Mouse (Mus musculus): ENCODE results near the gene Srms. TPM values are rescaled to one million over a fixed set of nuclear protein-coding genes. Genes with fewer than 3 reads are reported as not detected.
"Not testable (repeated sequence)": the region's sequence is repeated elsewhere in the genome, so short reads cannot be mapped to it uniquely, and the experiment has no call there.

Gene Srms
- polyA plus RNA-seq, 1 experiment from 2014 or later, result not detected

GRCm38 (mm10) chr2:181196628-181197300 lies 16.2 kb downstream of the Srms start:
- peaks cover 20% of the 10 kb centered on the region for H3K27me3 ChIP-seq
- CTCF ChIA-PET, result no interaction called here
- POLR2A ChIA-PET, result no interaction called here
- no peak for TF ChIP-seq CTCF (IDR thresholded peaks at IDR 0.05)
- ATAC-seq (no peak), DNase-seq (ENCODE audit: low read depth, low spot score) (no peak)
- in situ Hi-C loops (cut with MboI; ENCODE audit: low pct_unique_long_range_greater_than_20kb), result no loop called here

- ChIA-PET POLR2A (no interaction called here), CTCF (no interaction called here)
- no peak for DNase-seq (ENCODE audit: low read depth, low spot score)
- ATAC-seq, result no peak
- H3K27me3 ChIP-seq, result peaks cover 8% of the 10 kb centered on the region
- TF ChIP-seq CTCF (IDR thresholded peaks at IDR 0.05), result no peak
- in situ Hi-C loops (cut with MboI; ENCODE audit: low pct_unique_long_range_greater_than_20kb), result no loop called here
Measured at GRCm38 (mm10) chr2:181193044-181193443, 19.9 kb downstream of the Srms start.

- ATAC-seq, result no peak
- TF ChIP-seq CTCF (IDR thresholded peaks at IDR 0.05), result no peak
- in situ Hi-C loops (cut with MboI; ENCODE audit: low pct_unique_long_range_greater_than_20kb), result no loop called here
Measured at GRCm38 (mm10) chr2:181191936-181192335, 21.0 kb downstream of the Srms start.

GRCm38 (mm10) chr2:181191385-181191784 lies 21.6 kb downstream of the Srms start:
- DNase-seq (ENCODE audit: low read depth, low spot score); ATAC-seq; in situ Hi-C loops (cut with MboI; ENCODE audit: low pct_unique_long_range_greater_than_20kb); H3K27me3 ChIP-seq; POLR2A ChIA-PET: not testable (repeated sequence)
- CTCF ChIA-PET, result interaction anchor here (1.0 to 1.3 kb wide), 2 partner anchors 11 to 15 kb away, joined by 3 read pairs; partner anchors contain the start of gene Ptk6

More at GRCm38 (mm10) chr2:181191936-181192335, 21.0 kb downstream of the Srms start:
- H3K27me3 ChIP-seq, result peaks cover under 1% of the 10 kb centered on the region
- no peak for DNase-seq (ENCODE audit: low read depth, low spot score)
- CTCF ChIA-PET, result interaction anchor here (1.0 to 1.3 kb wide), 2 partner anchors 10 to 14 kb away, joined by 3 read pairs; partner anchors contain the start of gene Ptk6
- POLR2A ChIA-PET, result no interaction called here

GRCm38 (mm10) chr2:181189321-181189720 lies 23.7 kb downstream of the Srms start:
- no peak for TF ChIP-seq CTCF (IDR thresholded peaks at IDR 0.05)

GRCm38 (mm10) chr2:181188681-181189080 lies 24.3 kb downstream of the Srms start:
- in situ Hi-C loops (cut with MboI; ENCODE audit: low pct_unique_long_range_greater_than_20kb), result loop anchor here (5.0 kb wide), 2 partner anchors 64 to 144 kb away; no protein-coding TSS in a partner anchor
- no peak for ATAC-seq
- no peak for TF ChIP-seq CTCF (IDR thresholded peaks at IDR 0.05)
- H3K27me3 ChIP-seq, result no peaks in the 10 kb centered on the region
- POLR2A ChIA-PET, result no interaction called here
- no peak for DNase-seq (ENCODE audit: low read depth, low spot score)
- CTCF ChIA-PET, result interaction anchor here (4.9 kb wide), 1 partner anchor 144 kb away, joined by 40 read pairs; no protein-coding TSS in a partner anchor

More at GRCm38 (mm10) chr2:181189321-181189720, 23.7 kb downstream of the Srms start:
- in situ Hi-C loops (cut with MboI; ENCODE audit: low pct_unique_long_range_greater_than_20kb), result loop anchor here (5.0 kb wide), 2 partner anchors 63 to 143 kb away; no protein-coding TSS in a partner anchor
- no peaks in the 10 kb centered on the region for H3K27me3 ChIP-seq
- CTCF ChIA-PET, result interaction anchor here (4.9 kb wide), 1 partner anchor 144 kb away, joined by 40 read pairs; no protein-coding TSS in a partner anchor
- POLR2A ChIA-PET, result no interaction called here
- DNase-seq (ENCODE audit: low read depth, low spot score), result no peak
- ATAC-seq, result no peak

- H3K27me3 ChIP-seq, result no peaks in the 10 kb centered on the region
- CTCF ChIA-PET, result interaction anchor here (0.8 to 4.9 kb wide), 17 partner anchors 12 to 309 kb away, joined by 3 to 40 read pairs (median 4); partner anchors contain the start of genes Ptk6, Rtel1 and Tpd52l2
- ATAC-seq (peak; percentile 94), DNase-seq (ENCODE audit: low read depth, low spot score) (peak; percentile 43)
- POLR2A ChIA-PET, result interaction anchor here (1.2 kb wide), 1 partner anchor 178 kb away, joined by 4 read pairs; no protein-coding TSS in a partner anchor
- in situ Hi-C loops (cut with MboI; ENCODE audit: low pct_unique_long_range_greater_than_20kb), result loop anchor here (5.0 kb wide), 2 partner anchors 65 to 145 kb away; no protein-coding TSS in a partner anchor
- TF ChIP-seq CTCF (IDR thresholded peaks at IDR 0.05), result no peak
Measured at GRCm38 (mm10) chr2:181187121-181188000, 25.6 kb downstream of the Srms start, which contains the start of gene Ppdpf. Ppdpf (plus strand) TSS chr2:181187247.

- ChIA-PET POLR2A (interaction anchor here (1.2 kb wide), 1 partner anchor 179 kb away, joined by 4 read pairs; no protein-coding TSS in a partner anchor), CTCF (interaction anchor here (0.8 to 4.9 kb wide), 17 partner anchors 12 to 310 kb away, joined by 3 to 40 read pairs (median 4); partner anchors contain the start of genes Ptk6, Rtel1 and Tpd52l2)
- in situ Hi-C loops (cut with MboI; ENCODE audit: low pct_unique_long_range_greater_than_20kb), result loop anchor here (5.0 kb wide), 2 partner anchors 66 to 146 kb away; no protein-coding TSS in a partner anchor
- peak; percentile 96 for TF ChIP-seq CTCF (IDR thresholded peaks at IDR 0.05)
- no peaks in the 10 kb centered on the region for H3K27me3 ChIP-seq
- DNase-seq (ENCODE audit: low read depth, low spot score) (peak; percentile 37), ATAC-seq (peak; percentile 81)
Measured at GRCm38 (mm10) chr2:181186635-181187034, 26.4 kb downstream of the Srms start.

GRCm38 (mm10) chr2:181180898-181181297 lies 32.1 kb downstream of the Srms start:
- POLR2A ChIA-PET, result no interaction called here
- peaks cover 8% of the 10 kb centered on the region for H3K27me3 ChIP-seq
- in situ Hi-C loops (cut with MboI; ENCODE audit: low pct_unique_long_range_greater_than_20kb), result no loop called here
- ATAC-seq, result no peak
- CTCF ChIA-PET, result no interaction called here
- no peak for DNase-seq (ENCODE audit: low read depth, low spot score)
- TF ChIP-seq CTCF (IDR thresholded peaks at IDR 0.05), result no peak

- ATAC-seq, result no peak
- CTCF ChIA-PET, result interaction anchor here (1.8 kb wide), 1 partner anchor 13 kb away, joined by 4 read pairs; no protein-coding TSS in a partner anchor
- no peak for TF ChIP-seq CTCF (IDR thresholded peaks at IDR 0.05)
- POLR2A ChIA-PET, result interaction anchor here (1.9 kb wide), 1 partner anchor 10 kb away, joined by 5 read pairs; no protein-coding TSS in a partner anchor
- H3K27me3 ChIP-seq, result peaks cover 16% of the 10 kb centered on the region
- no peak for DNase-seq (ENCODE audit: low read depth, low spot score)
- in situ Hi-C loops (cut with MboI; ENCODE audit: low pct_unique_long_range_greater_than_20kb), result no loop called here
Measured at GRCm38 (mm10) chr2:181178471-181178870, 34.5 kb downstream of the Srms start.

All from Patski (cell line).